Mouse (Mus musculus) neutrophil, adult 5-6 weeks (primary cell): ENCODE measurements around the gene Sp9. TPM values are rescaled to one million over a fixed set of nuclear protein-coding genes. Genes with fewer than 3 reads are reported as not detected.

Experiments
- ATAC-seq: fragments of 151-379, 151-347 bp; 2 replicates; pipeline ENCODE4 v1.8.0; 2017; ENCODE audit warnings: mild to moderate bottlenecking, moderate TSS enrichment; ENCODE audit not compliant: insufficient number of reproducible peaks, poor library complexity, low FRiP score, severe bottlenecking; ENCODE audit errors: extremely low read depth
- total RNA-seq: library from RNA; stranded (forward); fragments of 200-1000 nt; gene quantifications from 2 replicates; pipeline ENCODE4 v1.2.3, GENCODE M21; 2017

The Sp9 gene
- total RNA-seq, 1 experiment from 2014 or later: not detected

DNA sequence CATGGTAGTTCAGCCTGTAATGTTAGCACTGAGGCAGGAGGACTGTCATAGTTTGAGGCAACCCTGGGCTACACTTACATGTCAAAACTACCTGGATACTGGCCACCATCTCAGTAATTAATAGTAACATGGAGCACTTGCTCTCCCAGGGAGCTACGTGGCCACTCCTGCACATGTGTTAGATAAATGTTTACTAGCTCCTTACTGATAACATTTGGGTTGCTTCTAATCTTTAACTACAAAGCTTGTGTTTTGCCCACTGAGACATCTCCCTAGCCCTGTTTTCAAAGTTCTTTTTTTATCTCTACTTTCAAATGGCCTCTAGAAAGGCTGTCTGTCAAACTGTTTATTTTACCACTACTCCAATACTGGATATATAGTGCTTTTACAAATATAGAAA is 30.3 kb downstream of the Sp9 start:
- no peak for ATAC-seq

DNA sequence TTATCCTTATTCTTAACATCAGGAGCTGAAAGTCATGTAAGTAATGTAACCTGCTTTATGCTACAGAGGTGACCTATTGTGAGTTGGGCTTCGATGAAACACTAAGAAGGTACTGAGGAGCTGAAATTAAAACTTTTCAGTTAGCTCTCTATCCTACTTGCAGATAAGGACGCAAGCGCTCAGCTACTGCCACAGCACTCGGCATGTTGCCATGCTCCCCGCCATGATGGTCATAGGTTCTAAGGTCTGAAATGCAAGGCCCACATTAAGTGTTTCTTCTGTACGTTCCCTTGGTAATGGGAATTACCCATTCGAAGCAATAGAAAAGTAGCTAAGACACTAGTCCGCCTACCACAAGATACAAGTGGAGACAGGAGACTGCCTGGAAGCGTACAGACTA is 31.0 kb downstream of the Sp9 start:
- no peak for ATAC-seq

DNA sequence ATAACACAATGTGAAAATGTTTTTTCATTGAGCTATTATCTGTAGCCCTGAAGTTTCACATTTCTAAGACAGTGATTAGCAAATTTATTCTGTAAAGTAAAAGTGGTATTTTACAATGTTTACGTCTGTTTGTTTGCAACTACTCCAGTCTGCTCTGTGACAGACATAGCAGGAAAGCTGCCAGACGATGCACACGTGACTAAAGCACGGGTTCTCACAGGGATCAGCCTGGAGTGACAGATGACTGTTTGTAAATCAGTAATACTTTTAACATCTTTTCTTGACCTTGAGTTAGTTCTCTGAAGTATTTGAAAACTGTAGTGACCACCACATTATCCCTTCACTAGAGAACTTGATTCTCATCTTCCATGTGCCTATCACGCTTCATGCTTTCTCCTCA is 32.8 kb downstream of the Sp9 start:
- ATAC-seq: no peak

DNA sequence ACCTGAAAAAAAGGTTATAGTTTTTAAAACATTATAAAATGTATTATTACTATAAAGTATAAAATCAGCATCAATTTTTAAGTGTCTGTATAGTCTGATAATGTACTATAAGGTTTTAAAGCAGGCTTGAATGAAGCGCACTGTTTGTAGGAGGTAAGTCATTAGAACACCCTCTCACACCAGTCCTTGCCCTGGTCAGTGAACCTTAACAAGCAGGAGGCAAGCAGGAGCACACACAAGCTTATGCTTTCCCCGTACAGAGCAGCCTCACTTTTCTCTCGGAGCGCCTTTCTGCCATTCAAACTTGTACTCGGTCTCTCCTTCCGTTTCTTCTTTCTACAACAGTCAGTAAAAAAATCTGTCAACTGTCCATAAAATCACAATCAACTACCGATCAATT is 34.3 kb downstream of the Sp9 start:
- no peak for ATAC-seq

DNA sequence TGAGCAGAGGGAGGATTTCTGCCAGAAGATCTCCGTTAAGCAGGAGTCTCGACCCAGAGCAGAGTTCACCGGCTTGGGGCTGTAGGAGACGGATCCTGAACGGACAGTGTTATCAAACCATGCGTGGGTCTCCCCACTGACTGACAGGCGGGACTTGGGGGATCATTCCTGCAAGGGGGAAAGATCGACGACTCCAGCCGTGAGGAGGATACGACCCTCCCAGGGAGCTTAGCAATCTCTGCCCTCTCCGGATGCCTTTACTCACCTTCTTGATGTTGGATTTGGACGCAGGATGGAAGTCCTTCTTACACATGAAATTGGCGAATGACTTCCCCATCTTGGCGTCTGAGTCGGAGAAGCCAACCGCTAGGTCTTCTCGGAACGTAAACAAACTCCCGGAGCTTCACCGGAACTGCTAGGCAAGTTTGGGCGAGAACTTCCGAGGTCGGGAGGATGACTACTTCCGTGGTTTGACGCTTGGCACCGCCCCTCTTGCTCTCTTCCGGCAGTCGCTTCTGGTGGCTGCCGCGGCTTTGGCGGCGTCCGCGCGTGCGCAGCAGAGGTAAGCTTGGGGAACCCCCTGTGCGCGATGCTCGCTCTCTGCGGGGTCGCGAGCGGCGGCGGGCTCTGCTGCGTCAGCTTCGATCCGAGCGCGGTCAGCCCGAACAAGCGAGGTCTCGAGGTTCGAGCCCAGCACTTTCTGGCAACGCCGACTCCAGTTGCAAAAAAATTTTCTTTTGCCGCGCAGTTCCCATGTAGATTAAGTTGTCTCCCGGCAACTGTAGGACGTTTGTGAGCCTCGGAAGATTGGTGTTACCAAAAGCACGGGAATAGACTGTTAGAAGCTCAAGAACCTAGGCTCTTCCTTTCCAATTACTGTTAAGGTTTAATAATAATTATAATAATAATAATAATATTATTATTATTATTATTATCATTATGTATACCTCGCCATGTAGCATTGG is 40.7 kb downstream of the Sp9 start, which contains the start of the genes Scrn3 and Cir1:
Gene Scrn3 (plus strand): TSS at position 450 of the 965 bp plus-strand sequence.
Gene Cir1 (minus strand): TSS at position 550 of the 965 bp plus-strand sequence.
- peak; percentile 99 for ATAC-seq

DNA sequence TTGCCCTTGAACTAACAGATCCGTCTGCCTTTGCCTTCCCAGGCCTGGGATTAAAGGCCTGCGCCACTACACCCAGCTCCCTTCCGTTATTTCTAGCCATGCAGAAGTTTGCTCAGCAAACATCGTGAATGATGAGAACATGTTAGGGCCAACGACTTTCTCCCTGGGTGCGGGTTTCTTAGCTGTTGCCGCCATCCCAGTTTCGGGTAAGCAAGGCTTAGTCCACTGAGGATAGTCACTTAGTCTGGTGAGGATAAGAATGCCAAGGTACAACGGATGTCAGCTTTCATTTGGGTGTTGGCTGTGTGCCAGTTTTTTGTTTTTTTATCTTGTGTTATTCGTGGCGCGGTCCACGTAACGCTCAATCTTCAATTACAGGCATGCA is 41.4 kb downstream of the Sp9 start:
- ATAC-seq: no peak

DNA sequence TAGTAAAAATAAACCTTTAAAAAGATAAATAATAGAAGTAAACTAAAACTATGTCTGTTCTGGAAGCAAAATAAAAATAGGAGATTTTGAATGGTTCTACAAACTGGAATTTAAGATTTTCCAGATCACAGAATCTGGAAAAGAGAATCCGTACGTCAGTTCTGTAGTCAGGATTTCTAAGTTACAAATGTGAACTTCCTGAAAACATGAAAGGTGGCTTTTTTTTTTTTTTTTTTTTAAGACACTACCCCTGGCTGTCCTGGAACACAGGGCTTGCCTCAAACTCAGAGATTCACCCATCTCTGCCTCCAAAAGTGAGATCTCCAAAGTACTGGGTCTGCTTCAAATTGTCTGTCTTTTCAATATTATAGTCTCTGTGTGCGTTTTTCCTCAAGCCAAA is 42.6 kb downstream of the Sp9 start:
- no peak for ATAC-seq

DNA sequence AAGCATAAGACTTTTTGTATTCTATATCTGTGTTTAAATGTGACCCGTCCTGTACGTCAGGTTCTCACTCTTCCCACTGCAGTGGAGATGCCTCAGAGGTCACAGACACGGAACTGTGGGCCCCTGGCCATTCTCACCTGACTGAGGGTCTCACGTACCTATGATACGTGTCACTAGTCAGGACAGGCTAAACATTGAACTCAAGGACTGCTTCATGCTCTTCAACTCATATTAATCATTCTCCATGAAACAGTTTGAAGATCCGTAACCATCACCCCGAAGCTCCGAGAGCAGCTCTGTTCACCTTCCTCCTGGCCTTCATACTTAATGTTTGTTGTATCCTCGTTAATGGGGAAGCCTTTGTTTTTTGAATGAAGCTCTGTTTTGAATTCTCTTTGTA is 45.7 kb downstream of the Sp9 start:
- no peak for ATAC-seq

DNA sequence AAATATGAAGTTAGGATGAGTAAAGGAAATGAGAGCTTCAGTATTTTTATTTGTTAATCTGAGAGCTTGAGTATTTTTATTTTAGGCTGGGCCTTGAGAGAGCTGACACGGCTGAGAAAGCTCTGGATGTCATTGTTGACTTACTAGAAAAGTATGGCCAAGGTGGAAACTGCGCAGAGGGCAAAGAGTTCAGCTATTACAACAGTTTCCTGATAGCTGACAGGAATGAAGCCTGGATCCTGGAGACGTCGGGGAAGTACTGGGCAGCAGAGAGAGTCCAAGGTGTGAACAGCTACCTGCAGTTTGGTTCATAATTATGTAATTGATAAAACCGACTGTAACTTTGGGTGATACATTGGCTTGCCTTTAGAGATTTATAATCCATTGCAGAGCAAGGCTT is 47.5 kb downstream of the Sp9 start:
- ATAC-seq: no peak

DNA sequence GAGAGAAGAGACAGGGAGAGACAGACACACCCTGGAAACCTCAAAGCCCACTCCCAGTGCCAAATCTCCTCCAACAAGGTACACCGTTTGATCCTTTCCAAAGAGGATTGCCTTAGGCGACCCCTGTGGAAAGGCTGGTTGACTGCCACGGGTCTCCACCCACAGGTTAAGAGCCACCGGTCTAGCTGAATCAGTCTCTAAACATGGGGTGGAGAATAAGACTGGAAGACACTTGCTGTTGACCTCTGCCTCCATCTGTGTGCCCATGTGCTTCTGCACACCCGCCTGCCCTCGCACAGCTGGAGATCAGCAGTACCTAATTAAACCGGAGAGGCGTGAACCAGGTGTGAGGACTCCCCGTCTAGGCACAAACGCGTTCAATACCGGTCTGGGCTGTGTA is 51.3 kb downstream of the Sp9 start:
- no peak for ATAC-seq

DNA sequence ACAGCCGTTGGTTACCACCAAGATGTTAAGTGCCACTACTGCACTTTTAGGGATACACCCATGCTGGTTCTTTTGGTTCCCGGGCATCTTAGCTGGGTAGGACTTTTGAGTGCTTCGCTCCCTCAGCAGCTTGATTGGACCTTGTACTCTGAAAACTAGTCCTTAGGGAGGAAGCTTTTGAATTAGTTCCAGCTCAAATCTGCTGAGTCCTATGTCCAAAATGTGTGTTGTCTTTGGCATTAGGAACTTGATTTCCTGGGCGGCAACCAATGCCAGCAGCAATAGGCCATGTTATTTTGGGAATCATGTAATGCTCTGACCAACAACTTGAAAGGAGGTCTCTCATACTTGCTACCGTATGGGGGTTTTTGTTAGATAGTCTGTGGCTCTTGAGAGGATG is 54.1 kb downstream of the Sp9 start:
- no peak for ATAC-seq

Other genes starting within 250 kb of the Sp9 start
- gene Ola1, start 53.0 kb upstream of the Sp9 start, total RNA-seq: 25.4 and 29.8 TPM in 2 replicates
- gene Scrn3, start 40.7 kb downstream of the Sp9 start, total RNA-seq: 7.0 and 19.9 TPM in 2 replicates
- 41.3 and 42.6 TPM in 2 replicates for gene Cir1, start 40.8 kb downstream of the Sp9 start, total RNA-seq
- gene Gpr155, start 114.6 kb downstream of the Sp9 start, total RNA-seq: 20.1 and 24.3 TPM in 2 replicates